Mouse (Mus musculus) adrenal gland, postnatal 4 days (tissue): ENCODE data around the gene Xrra1. TPM values are rescaled to one million over a fixed set of nuclear protein-coding genes. Genes with fewer than 3 reads are reported as not detected.

Source experiments
- DNase-seq, 2 experiments: peaks; one replicate each; pipeline ENCODE4 v3.0.0; 2021 to 2022; ENCODE audit warnings: low spot score in 2 of 2, mixed read lengths in 2 of 2
- total RNA-seq, 2 experiments: library from RNA; stranded (reverse); gene quantifications; 2 replicates each; pipeline ENCODE4 v1.2.3; 2021

Xrra1 gene
- total RNA-seq, 2 experiments from 2014 or later = 2.0 to 3.4 TPM

- DNase-seq = no peak
Measured at GRCm38 (mm10) chr7:99850534-99850933, 8.4 kb upstream of the Xrra1 start.

DNA sequence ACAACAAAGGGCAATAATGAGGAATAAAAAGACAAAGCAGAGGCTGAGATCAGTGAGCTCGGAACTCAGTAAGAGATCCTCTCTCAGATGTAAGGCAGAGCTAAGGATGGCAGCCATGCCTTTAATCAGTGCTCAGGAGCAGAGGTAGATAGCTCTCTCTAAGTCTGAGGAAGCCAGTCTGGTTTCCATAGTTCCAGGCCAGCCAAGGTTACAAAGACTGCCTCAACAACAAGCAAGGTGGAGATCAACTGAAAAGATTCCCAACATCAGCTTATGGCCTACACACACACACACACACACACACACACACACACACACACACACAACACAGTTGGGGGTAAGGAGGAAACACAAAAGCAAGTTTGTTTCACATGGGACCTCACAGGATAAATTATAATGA is 7.8 kb upstream of the Xrra1 start:
- no peak for DNase-seq

- no peak for DNase-seq
Measured at GRCm38 (mm10) chr7:99851618-99852017, 7.3 kb upstream of the Xrra1 start.

GRCm38 (mm10) chr7:99853350-99853749 is 5.6 kb upstream of the Xrra1 start:
- no peak for DNase-seq

GRCm38 (mm10) chr7:99854311-99854710 is 4.6 kb upstream of the Xrra1 start:
- DNase-seq = no peak

DNA sequence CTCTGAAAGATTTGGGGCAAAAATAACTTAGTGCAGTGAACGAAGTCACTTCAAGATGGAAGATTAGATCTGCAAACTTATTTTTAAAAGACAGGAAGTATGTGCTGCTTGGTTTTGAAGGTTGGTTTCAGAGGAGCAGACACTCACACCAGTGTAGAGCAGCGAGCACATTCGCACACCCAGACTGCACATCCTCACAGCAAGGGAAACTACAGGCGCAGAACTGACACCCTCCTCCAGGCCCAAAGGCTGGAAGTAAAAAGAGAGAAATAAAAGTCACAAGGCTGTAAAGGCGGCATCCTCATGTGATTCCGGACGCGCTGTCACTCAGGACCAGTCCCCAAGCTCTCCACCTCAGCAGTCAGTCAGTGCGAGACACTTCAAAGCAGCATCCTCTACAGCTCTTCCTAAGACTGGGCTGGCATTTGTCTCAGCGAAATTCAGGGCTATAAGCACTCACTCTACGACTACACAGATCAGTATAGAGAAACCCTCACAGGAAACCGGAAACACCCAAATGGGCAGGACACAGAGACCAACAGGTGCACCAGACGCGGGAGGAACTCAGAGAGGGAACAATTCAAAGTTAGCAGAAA is 2.6 kb upstream of the Xrra1 start:
- DNase-seq = no peak

GRCm38 (mm10) chr7:99858175-99858812 is 622 bp upstream of the Xrra1 start:
- no peak for DNase-seq

DNA sequence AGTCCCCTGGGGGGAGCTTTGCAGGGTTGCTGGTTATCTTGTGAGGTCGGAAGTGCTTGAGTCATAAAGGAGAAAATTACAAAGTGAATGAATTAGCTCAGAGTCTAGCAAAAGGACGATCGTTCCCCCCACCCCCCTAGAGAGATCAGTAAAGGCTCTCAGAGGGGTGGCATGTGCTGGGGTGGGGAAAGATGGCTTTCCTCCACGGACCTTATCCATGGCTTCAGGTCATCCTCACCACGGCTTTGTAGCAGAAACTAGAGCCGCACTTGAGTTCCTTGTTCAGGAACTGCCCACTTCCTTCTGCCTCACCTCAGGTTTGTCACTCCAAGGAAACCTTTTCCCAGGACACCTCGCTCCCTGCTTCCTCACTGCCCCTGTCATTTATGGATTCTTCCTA is 4.4 kb downstream of the Xrra1 start, which contains the start of gene Spcs2:
Spcs2 (minus strand) TSS at position 101 of the 400 bp plus-strand sequence.
- DNase-seq = no peak

- no peak for DNase-seq
Measured at GRCm38 (mm10) chr7:99864241-99865028, 5.5 kb downstream of the Xrra1 start.

GRCm38 (mm10) chr7:99865219-99865618 is 6.3 kb downstream of the Xrra1 start:
- DNase-seq = no peak

DNA sequence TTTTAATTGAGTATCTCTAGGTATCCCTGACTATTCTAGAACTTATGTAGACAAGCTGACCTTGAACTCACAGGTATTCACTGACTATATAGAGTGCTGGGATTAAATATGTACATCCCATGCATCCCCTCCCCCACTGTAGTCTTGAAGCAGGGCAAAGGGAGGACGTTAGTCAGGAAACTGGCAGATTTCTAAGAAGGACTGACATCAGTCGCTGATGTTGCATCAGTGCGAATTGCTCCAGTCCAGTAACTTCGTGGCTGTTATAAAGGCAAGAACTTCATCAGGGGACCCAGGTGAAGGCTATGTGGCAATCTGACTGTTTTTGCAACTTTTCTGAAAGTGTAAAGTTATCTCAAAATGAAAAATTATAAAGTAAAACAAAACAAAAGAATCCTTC is 10.4 kb downstream of the Xrra1 start:
- no peak for DNase-seq

GRCm38 (mm10) chr7:99873965-99874364 is 15.0 kb downstream of the Xrra1 start:
- no peak for DNase-seq

DNA sequence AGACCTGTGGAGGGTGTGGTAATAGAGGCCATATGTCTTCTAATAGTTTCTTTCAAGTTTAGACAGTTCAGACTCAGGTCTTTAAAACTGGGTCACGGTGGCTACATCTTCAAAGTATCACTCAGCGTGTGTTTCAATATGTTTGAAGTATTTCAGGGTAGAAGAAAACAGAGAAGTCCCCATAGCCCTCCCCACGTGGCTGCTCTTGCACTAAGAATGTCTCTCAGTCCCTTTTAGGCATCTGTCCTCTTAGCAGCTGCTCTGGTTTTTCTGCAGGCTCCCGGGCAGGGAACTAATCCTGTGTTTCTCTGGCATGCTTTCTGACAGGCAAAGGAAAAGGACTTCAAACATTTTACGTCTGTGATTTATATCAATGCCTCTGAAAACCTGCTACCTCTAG is 17.0 kb downstream of the Xrra1 start:
- no peak for DNase-seq

DNA sequence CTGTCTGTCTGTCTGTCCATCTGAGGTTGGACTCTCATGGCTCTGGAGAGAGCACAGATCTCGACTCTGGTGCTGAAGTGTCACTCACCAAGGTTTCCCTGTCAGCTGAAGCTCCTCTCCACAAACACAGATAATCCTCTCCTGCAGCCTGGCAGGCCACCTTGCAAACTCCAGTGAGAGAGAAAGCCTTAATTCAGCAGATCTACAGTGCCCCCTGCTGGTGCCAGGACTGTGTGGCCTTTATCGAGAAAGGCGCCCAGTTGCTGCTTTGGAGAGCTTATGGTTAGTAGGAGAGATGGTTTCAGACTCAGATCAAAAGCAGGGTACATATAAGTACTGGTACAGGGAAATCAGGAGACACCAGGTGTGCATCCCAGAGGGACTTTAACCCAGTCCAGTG is 17.4 kb downstream of the Xrra1 start:
- peak; percentile 45 to 71 for DNase-seq

- DNase-seq = no peak
Measured at GRCm38 (mm10) chr7:99878254-99878653, 19.3 kb downstream of the Xrra1 start.

- no peak for DNase-seq
Measured at GRCm38 (mm10) chr7:99887230-99887735, 28.4 kb downstream of the Xrra1 start.

DNA sequence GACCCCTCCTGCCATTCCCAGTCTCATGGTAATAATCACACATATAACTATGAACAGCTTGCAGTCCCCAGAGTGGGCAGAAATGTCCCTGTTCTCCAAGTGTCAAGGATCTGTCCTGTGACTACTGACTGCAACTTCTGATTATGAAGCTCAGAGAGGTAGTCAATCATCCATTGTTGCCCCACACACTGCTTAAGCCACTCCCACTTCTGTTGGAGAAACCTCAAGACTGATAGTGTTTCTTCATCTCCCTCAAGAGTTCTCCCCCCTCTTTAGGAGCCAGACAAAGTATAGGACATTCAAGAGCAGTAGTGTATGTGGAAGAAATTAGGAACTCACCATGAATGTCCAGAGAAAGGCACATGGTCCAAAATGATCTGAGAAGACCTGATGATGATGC is 28.8 kb downstream of the Xrra1 start:
- no peak for DNase-seq

GRCm38 (mm10) chr7:99889175-99889880 is 30.4 kb downstream of the Xrra1 start:
- no peak for DNase-seq

GRCm38 (mm10) chr7:99890168-99890755 is 31.3 kb downstream of the Xrra1 start:
- no peak for DNase-seq

DNA sequence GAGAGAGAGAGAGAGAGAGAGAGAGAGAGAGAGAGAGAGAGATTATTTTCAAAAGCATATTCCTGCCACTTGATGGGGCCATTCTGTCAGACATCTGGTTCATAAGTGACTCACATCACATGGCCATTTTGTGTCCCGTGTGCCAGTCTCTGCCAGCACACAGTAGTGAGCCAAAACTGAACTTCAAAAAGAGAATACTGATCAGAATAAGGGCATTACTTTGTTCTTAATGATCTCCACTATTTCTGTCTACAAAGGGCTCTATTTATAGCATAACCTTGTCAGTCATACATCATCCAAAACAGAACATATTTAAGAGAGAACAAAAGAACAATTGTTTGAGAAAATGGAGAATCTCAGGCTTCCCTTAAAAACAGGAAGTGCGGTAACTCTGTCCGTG is 32.6 kb downstream of the Xrra1 start:
- no peak for DNase-seq

GRCm38 (mm10) chr7:99892351-99892750 is 33.4 kb downstream of the Xrra1 start:
- no peak for DNase-seq
